Mouse (Mus musculus): ENCODE measurements around the gene Fcho2.

The Fcho2 gene

DNA sequence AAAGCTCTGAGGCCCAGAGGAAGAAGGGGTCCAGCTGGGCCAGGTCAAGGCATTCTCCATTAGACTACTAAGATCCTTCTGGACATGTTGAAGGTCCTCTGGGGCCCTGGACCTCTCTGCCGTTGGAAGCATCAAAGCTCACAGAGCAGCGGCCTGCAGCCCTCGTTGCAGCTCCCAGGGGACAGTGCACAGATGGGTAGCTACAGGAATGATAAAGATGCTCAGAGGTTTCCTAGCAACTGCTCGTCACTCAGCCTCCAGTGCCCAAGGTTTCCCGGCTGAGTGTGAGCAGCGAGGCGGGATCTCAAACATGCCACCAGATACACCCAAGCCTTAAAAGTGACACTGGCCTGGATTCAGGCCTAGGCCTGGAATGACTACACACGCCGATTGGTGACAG lies 127.3 kb downstream of the Fcho2 start:
- in situ Hi-C loops (cut with MboI, MseI) = loop anchor here in 1 of 2 experiments (25.0 kb wide), 1 partner anchor 1074 kb away; no protein-coding TSS in a partner anchor

DNA sequence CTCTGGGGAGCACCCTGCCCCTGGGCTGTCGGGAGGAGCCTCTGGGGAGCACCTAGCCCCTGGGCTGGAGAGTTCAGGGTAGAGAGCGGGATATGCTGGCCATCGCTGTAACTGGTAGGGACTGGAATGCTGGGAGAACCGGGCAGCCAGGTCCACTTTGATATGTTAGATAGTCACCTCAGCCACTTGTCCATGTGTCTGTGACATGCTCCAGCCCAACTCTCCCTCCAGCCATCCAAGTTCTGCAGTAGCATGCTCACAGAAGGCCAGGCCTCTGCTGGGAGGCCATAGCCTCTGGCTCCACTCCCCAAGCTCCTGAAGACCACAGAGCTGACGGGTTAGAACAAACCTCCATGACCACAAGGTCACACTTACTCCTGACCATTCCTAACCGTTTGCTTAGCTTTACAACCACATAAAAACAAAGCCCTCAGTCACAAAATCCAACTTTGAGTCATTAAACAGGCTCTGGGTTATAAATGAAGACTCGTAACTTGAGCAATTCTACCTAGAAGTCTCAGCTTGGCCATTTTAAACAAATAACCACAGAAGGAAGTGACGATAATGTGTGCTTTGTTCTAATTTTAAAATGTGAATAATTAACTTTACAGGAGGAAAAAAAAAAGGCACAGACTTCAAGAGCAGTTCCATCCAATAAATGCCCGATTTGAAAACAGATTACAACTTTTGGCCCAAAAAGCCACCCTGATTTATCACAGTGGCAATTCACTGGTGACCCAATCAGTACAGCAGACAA lies 130.9 kb downstream of the Fcho2 start:
- in situ Hi-C loops (cut with MboI, MseI) = loop anchor here in 1 of 2 experiments (25.0 kb wide), 1 partner anchor 1078 kb away; no protein-coding TSS in a partner anchor

DNA sequence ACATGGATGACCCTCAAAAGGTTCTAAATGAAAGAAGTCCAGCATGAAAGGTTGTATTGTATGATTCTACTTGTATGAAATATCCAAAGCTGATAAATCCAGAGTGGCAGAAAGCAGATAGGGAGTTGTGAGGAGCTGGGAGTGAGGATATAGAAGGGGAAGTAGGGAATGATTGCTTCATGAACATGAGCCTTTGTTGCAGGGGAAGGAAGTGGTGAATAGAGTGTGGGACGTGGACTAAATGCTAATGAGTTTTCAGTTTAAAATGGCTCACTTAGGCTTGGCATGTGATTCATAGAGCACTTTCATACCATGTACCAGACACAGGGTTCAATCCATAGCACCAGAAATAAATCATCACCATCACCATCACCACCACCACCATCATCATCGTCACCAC lies 131.8 kb downstream of the Fcho2 start:
- in situ Hi-C loops (cut with MboI, MseI) = loop anchor here in 1 of 2 experiments (25.0 kb wide), 1 partner anchor 1079 kb away; no protein-coding TSS in a partner anchor

DNA sequence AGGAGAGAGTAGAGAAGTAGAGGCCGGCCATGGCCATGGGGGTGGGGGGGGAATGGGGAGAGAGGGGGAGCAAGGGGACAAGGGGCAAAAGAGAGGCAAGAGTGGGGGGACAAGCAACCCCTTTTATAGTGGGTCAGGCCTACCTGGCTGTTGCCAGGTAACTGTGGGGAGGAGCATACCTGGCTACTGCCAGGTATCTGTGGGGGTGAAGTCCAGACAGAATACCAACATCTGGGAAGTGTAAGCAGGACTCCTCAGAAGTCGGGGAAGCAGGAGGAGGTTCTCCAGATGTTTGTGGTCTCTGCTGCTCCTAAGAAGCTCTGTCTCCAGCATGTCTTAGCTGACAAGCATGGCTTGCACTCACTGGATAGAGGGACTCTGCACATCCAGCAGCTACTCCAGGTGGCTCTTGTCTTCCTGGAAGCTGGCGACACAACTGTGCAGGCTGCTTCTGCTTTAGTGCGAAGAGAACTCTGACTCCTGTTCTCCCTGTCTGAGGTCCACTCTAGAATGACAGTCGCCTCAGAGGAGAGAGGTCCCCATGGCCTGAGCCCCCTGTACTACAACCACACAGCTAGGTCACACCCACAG lies 134.7 kb downstream of the Fcho2 start:
- in situ Hi-C loops (cut with MboI, MseI) = loop anchor here in 1 of 2 experiments (25.0 kb wide), 1 partner anchor 1082 kb away; no protein-coding TSS in a partner anchor

- in situ Hi-C loops (cut with MboI, MseI) = loop anchor here in 1 of 2 experiments (5.0 to 25.0 kb wide), 2 partner anchors 37 to 1083 kb away; no protein-coding TSS in a partner anchor
Measured at GRCm38 (mm10) chr13:98679631-98680041, 135.6 kb downstream of the Fcho2 start.

DNA sequence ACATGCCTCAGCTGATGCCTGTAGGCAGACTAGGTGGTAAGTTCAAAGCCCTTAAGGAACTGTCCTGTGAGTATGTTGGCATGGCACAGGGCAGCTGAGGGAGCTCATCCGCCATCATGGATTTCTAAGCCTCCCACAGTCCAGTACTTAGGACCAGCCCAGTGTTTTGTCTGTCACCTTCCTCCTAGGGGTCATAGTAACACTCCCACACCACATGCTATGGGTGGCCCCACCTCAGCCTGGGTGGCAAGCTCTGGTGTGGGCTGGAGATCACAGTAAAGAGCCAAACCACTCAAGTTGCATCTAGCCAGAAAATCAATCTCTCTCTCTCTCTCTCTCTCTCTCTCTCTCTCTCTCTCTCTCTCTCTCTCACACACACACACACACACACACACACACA lies 136.0 kb downstream of the Fcho2 start:
- in situ Hi-C loops (cut with MboI, MseI) = loop anchor here in 1 of 2 experiments (5.0 to 25.0 kb wide), 2 partner anchors 37 to 1083 kb away; no protein-coding TSS in a partner anchor

GRCm38 (mm10) chr13:98673922-98674321 lies 141.3 kb downstream of the Fcho2 start:
- in situ Hi-C loops (cut with MboI, MseI) = no loop called here

Data from T-helper 17 cell (primary cell).